Mouse (Mus musculus) adrenal gland, adult 18-20 months (tissue): ENCODE results near the gene Flt3l. TPM values are rescaled to one million over a fixed set of nuclear protein-coding genes. Genes with fewer than 3 reads are reported as not detected.
A peak's percentile ranks its signal among the peaks of the same experiment; 100 is the strongest.

Experiments
- DNase-seq, 2 experiments: peaks; one replicate each; pipeline ENCODE4 v3.0.0; 2021 to 2022; ENCODE audit warnings: low spot score in 2 of 2
- total RNA-seq, 2 experiments: library from RNA; stranded (reverse); gene quantifications; 1 replicate in 1 of 2; 2 replicates in 1 of 2; pipeline ENCODE4 v1.2.3; 2021

Flt3l gene
- total RNA-seq, 2 experiments from 2014 or later: 20.6 to 26.8 TPM

- DNase-seq: no peak
Observed at GRCm38 (mm10) chr7:45145460-45145859, 9.2 kb upstream of the Flt3l start.

GRCm38 (mm10) chr7:45144368-45145174 is 8.3 kb upstream of the Flt3l start:
- no peak for DNase-seq

GRCm38 (mm10) chr7:45141914-45142313 is 5.7 kb upstream of the Flt3l start:
- no peak for DNase-seq

- no peak for DNase-seq
Observed at GRCm38 (mm10) chr7:45141319-45141718, 5.1 kb upstream of the Flt3l start.

GRCm38 (mm10) chr7:45139904-45140723 is 3.9 kb upstream of the Flt3l start:
- DNase-seq: peak in 1 of 2 experiments; percentile 41

- no peak for DNase-seq
Observed at GRCm38 (mm10) chr7:45138403-45138802, 2.2 kb upstream of the Flt3l start.

- DNase-seq: no peak
Observed at GRCm38 (mm10) chr7:45137171-45138006, 1.2 kb upstream of the Flt3l start.

GRCm38 (mm10) chr7:45135370-45135769 is 862 bp downstream of the Flt3l start:
- no peak for DNase-seq

- no peak for DNase-seq
Observed at GRCm38 (mm10) chr7:45134544-45135026, 1.6 kb downstream of the Flt3l start.

GRCm38 (mm10) chr7:45133446-45134159 is 2.6 kb downstream of the Flt3l start:
- DNase-seq: no peak

- DNase-seq: no peak
Observed at GRCm38 (mm10) chr7:45131850-45132249, 4.4 kb downstream of the Flt3l start.

GRCm38 (mm10) chr7:45129776-45130512 is 6.3 kb downstream of the Flt3l start:
- no peak for DNase-seq

GRCm38 (mm10) chr7:45129318-45129717 is 6.9 kb downstream of the Flt3l start:
- peak in 1 of 2 experiments; percentile 56 for DNase-seq

GRCm38 (mm10) chr7:45128624-45129246 is 7.5 kb downstream of the Flt3l start, which contains the start of gene Rpl13a:
Rpl13a (minus strand) TSS chr7:45128761.
- DNase-seq: peak; percentile 93 to 94

- no peak for DNase-seq
Observed at GRCm38 (mm10) chr7:45127700-45128224, 8.5 kb downstream of the Flt3l start.

- no peak for DNase-seq
Observed at GRCm38 (mm10) chr7:45126844-45127699, 9.2 kb downstream of the Flt3l start.

GRCm38 (mm10) chr7:45126147-45126843 is 9.9 kb downstream of the Flt3l start:
- DNase-seq: no peak
